Mouse (Mus musculus) adrenal gland, adult (tissue): ENCODE measurements around the gene Dlgap4.

ENCODE experiments used
- DNase-seq, 2 experiments: peaks; one replicate each; pipeline ENCODE4 v3.0.0; 2022 to 2023; ENCODE audit warnings: low spot score in 1 of 2; ENCODE audit not compliant: inconsistent age in 2 of 2

The Dlgap4 gene

GRCm38 (mm10) chr2:156657522-156657921 lies 44.0 kb downstream of the Dlgap4 start:
- peak; percentile 73 to 74 for DNase-seq

GRCm38 (mm10) chr2:156658221-156658620 lies 44.7 kb downstream of the Dlgap4 start:
- DNase-seq = peak; percentile 69 to 85

- DNase-seq = no peak
Measured at GRCm38 (mm10) chr2:156658751-156659150, 45.2 kb downstream of the Dlgap4 start.

GRCm38 (mm10) chr2:156659981-156660380 lies 46.5 kb downstream of the Dlgap4 start:
- peak; percentile 62 to 82 for DNase-seq

- no peak for DNase-seq
Measured at GRCm38 (mm10) chr2:156663162-156663561, 49.7 kb downstream of the Dlgap4 start.

- DNase-seq = no peak
Measured at GRCm38 (mm10) chr2:156664407-156664806, 50.9 kb downstream of the Dlgap4 start.

- no peak for DNase-seq
Measured at GRCm38 (mm10) chr2:156664993-156665518, 51.6 kb downstream of the Dlgap4 start.

DNA sequence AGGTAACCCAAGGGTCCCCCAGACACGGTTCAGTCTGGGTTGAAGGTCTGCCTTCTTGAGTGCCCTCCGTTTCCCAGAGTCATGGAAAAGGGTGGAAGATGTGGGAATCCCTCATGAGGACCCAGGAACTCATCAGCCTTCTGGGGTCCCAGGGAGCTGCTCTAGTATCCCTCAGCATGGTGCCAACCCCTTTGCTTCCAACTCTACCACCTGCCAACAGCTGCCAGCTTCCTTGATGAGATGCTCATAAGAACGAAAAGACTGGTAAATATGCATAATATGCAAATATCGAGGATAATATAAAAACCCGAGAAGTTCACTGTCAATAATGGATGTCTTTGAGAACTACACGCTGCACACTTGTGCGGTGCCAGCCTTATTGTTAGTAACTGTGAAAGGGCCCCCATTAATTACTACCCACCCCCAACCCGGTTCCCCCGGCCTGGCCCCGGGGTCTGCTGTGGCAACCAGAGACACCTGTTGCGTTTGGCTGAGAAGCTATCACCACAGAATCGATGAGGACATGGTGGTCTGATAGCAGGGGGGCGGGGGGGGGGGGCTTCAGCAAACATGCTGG lies 52.2 kb downstream of the Dlgap4 start:
- DNase-seq = no peak

GRCm38 (mm10) chr2:156666231-156666630 lies 52.7 kb downstream of the Dlgap4 start:
- no peak for DNase-seq

DNA sequence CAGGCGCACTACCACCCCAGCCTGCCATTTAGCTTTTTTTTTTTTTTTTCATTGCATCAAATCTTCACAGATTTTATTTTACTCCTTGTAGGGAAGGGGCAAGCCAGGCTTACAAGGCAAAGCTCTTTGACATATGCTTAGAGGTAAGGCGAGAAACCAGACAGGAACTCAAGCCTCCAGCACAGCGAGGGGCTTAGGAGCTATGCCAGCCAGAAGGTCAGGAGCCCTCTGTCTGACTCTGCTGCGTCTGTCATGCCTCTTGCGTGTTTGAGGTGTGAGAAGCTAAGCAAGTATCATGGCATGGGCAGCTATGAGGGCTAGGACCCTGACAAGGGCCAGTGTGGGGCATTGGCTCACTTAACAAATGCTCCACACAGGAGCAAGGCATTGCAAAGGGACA lies 53.8 kb downstream of the Dlgap4 start:
- no peak for DNase-seq

DNA sequence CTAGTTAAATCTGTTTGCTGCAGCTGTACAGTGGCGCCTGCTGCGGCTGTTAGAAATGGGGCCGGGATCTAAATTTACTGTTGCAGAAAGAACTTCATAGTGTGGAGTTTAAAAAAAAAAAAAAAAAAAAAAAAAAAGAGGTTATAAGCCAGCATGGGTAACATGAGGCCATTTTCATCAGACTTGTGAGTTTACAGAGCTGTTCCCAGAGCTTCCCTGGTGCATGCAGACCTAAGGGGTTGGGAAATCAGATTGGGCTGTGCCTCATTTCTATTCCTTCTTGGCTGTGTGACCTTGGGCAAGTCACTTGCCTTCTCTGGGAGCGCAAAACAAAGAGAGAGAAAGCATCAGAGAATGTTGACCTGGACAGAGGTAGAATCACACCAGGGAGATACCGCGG lies 55.1 kb downstream of the Dlgap4 start:
- DNase-seq = no peak

- no peak for DNase-seq
Measured at GRCm38 (mm10) chr2:156673307-156673706, 59.8 kb downstream of the Dlgap4 start.

- no peak for DNase-seq
Measured at GRCm38 (mm10) chr2:156673881-156674669, 60.6 kb downstream of the Dlgap4 start.

DNA sequence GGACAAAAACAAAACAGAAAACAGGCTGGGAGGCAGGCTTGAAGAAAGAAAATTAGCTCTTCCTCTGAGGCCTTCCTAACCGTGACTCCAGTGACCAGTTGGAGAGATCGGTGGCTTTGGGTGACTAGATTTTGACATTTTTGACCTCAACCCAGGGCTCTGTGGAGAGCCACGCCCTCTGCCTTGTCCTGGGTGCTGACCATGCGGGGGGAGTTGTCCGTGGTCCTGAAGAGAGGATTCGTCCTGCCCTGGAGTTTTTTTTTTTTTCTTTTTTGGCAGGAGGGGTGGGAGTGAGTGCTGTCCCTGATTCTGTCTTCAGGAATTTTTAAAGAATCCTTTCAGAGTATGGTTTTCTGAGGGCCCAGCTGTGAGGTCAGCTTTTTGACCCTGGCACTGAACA lies 63.4 kb downstream of the Dlgap4 start:
- DNase-seq = peak in 1 of 2 experiments; percentile 62

DNA sequence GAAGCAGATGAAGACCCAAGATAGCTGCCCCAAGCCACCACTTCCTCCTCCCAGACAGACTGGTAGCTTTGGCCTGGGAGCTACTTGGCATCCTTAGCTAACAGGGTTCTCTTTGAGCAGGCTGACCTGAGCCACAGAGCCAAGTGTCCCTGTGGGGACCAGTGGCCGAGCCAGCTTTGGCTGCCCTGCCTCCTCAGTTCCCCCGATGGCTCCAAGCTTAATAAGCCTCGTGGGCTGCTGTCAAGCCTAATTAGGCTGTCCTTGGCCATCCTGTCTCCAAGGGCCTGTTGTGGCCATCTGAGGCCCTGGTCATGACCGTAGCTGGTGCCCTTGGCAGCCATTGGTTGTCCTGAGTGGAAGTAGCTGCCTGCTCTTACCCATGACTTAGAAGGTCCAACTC lies 64.6 kb downstream of the Dlgap4 start:
- no peak for DNase-seq

- peak; percentile 38 to 66 for DNase-seq
Measured at GRCm38 (mm10) chr2:156682965-156683364, 69.5 kb downstream of the Dlgap4 start.

DNA sequence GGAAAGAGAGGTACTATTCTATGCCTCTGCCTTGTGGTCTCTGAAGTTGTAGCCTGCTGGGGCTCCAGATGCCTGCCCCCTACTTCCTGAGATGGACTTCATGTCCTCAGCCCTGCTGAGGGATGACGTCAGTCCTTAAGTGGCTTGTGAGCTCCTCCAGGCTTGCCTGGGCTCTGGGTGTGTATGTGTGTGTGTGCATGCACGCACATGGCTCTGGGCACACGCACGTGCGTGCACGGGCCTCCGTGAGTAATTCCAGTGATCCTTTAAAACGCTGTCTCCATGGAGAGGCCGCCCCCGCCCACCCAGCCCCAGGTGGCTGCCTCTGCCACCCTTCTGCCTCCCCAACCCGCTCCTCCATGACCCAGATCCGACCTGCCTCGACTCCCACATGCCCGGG lies 72.5 kb downstream of the Dlgap4 start:
- no peak for DNase-seq

GRCm38 (mm10) chr2:156686754-156687153 lies 73.2 kb downstream of the Dlgap4 start:
- no peak for DNase-seq

DNA sequence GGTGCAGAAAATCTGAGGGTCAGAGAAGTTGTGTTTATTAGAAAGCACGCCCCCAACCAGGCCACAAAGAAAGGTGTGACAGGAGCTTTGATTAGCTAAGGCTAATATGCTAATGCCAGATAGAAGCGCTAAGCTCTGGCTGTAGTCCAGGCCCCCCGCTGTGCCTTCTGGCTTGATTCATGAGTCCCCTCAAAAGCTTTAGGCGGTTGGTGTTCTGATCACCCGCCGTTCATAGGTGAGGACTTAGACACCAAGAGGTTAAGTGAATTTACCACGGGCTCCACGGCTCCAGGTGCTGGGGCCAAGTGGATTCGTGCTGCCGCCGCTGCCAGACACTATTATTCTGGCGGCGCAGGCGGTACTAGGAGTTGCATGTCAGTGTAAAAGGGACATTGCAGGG lies 75.1 kb downstream of the Dlgap4 start:
- DNase-seq = no peak

DNA sequence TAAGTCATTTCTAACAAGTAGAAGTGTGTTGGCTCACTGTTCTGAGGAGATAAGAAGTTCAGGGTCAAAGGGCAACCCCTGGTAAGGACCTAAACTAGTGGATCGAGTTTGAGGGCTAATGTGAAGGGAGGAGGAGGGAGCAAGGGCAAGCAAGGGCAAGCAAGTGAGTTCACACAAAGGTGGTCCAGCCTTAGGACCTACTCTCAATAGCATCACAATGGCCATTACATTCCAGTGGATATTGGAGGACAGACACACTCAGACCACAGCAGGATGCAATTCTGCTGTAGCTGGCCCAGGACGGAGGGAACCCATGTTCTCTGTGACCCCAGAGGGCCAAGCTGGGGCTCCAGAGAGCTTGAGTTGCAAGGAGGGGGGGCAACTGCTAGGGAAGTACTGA lies 77.3 kb downstream of the Dlgap4 start:
- DNase-seq = no peak

DNA sequence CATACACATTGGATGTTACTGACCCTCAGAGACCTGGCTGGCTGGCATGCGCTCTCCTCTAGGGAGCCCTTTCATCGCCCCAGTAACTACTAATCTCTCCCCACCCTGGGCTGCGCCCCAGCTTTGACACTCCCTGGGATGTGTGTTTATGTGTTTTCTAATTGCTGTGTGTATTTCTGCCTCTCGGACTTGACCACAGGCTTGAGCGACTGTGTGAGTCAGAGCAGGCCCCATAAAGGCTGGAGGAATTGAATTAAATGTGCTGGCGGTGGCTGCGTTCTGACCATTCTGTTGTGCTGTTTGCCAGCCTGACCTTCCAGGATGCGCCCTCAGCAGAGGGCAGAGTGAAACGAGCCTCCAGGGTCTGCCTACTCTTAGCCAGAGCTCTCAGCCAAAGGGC lies 78.2 kb downstream of the Dlgap4 start:
- no peak for DNase-seq

GRCm38 (mm10) chr2:156693241-156693807 lies 79.8 kb downstream of the Dlgap4 start:
- DNase-seq = no peak
